Mouse (Mus musculus) adrenal gland, adult (tissue): ENCODE data around the gene Cd24a.

Source experiments
- DNase-seq, 2 experiments: peaks; one replicate each; pipeline ENCODE4 v3.0.0; 2022 to 2023; ENCODE audit warnings: low spot score in 1 of 2; ENCODE audit not compliant: inconsistent age in 2 of 2

The Cd24a gene

DNA sequence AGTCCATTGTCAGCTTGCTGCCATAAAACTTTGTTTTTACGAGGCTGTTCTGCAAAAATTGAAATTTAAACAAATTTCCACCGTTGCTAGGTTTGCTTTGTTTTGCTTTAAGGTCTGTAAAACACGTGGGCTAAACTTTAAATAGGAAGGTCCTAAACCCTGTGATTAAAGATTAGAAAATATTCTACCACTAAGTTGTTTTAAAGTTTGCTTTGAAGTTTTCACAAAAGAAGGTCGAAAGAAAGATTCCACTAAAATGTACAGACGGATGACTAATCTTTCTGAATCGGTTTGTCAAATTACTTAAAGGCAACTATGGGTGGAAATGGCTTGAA lies at the start of gene Cd24a:
Gene Cd24a (plus strand): TSS at position 288 of the 335 bp plus-strand sequence.
- DNase-seq: no peak

DNA sequence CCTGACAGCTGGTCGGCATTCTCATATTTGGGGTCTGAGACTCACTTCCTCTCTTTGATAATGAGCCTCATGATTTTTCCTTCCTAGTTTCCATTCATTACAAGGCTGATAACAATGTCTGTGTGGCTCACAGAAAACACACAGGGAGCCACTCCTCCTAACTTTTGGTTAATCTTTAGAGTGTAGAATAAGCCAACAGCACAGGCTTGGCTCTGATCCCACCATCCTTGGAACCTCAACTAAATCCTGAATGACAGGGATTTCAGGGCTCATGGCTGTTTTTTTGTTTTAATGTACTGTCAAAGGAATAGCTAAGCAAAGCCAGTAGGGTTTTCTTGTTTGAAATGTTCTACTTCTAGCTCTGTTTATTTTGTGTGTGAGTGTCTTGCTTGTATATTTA lies 43.7 kb upstream of the Cd24a start:
- no peak for DNase-seq

DNA sequence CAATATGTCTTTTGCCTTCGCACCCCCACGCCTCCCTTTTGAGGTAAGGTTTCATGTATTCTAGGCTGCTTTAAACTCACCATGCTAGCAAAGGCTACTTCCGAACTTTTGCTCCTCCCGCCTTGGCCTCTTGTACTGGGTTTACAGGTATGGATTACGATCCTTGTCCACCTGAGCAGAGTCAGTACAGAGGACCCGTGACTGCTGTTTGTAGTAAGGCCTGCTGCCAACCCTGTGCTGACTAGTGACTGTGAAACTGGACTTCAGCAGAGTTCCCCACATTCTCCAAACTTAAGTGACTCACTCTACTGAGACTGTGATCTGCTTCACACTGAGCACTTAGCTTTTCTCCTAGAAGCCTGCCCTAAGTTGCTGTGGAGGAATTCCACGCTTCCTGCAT lies 40.4 kb upstream of the Cd24a start:
- no peak for DNase-seq

DNA sequence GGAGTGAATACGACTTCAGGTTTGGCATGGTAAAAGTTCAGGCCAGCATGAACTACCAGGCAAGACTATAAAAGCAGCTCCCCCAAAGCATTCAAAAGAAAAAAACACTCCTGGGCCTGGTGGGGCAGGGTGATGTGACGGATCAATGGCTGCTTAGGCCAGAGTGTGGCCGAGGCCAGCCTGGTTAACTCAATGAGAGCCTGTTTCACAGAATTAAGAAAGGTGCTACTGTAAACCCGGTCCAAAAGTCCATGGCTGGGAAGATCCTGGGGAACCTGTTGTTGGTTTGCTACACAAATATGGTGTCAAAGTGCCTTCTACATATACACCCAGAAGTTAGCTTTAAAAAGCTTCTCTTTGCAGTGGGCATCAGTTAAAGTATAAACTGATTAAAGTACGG lies 39.3 kb upstream of the Cd24a start:
- DNase-seq: no peak

DNA sequence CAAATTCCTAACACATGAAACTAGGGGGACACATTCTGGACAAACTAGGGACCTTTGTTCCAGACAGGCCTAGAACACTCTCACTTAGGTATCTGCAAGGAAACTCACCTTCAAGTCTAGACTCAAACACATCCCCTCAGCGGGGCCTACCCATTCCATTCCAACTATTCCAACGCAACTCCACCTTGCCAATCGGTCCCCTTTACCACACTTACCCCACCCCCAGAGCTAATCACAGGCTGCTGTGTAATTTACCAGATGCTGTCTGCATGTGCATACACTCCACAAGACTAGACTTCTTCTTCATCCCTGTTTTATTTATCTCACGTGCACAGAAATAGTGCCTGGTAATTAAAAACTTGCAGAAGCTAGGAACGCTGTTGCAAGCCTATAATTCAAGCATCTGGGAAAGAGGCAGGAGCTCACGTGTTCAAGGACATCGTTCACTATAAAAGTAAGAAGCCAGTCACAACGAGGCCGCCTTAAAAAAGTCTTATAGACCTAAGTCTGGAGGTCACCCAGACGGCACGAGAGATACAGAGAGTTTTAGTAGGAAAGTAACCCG lies 38.3 kb upstream of the Cd24a start:
- DNase-seq: peak; percentile 17 to 51

DNA sequence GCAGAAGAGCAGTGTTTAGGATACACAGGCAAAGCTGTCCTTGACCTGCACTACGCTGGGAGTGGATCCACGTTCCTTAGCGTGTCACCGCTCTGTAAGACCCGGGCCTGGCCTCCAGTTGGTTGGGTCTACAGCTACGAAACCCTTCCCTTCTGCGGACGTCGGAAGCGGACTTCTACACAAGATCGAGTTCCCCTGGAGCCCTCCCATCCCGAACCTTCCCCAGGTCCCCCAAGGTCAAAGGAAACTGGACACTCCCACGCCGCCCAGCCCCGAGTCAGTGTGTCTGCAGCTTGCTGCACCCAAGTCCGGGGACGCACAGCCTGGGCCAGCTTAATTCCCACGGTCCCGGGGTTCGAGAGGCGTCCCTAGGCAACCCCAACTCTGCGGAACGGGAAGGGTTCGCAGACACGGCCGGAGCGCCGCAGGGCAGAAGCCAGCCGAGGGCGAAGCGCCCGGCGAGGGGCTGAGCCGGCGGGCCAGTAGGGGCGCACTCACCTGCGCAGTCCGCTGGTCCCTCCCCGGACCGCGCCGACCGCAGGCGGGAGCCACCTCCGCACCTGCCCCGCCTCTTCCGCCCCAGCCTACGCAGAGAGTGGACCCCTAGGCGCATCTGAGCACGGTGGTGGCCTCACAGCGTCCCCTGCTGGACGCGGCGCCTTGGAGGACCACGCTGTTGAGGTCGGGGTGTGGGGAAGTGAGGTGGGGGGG lies 37.5 kb upstream of the Cd24a start, which contains the start of gene 1700021F05Rik:
Gene 1700021F05Rik (minus strand): TSS at position 553 of the 711 bp plus-strand sequence.
- peak; percentile 96 to 97 for DNase-seq

DNA sequence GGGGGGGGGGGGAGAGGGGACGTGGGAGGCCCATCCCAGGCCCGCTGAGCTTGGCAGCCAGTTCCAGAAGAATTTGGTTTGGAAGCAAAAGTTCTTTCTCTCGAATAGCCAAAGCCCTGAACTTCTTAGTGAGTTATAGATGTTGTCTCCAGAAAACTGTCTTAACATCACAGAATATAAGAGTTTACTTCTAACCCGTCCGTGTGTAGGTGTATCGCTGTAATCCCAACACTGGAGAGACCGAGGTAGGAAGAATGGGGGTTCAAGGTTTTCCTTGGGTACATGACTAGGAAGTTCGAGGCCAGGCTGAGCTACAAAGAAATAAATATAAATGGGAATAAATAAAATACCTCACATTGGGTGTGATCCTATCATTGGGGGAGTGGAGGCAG lies 36.9 kb upstream of the Cd24a start:
- no peak for DNase-seq

DNA sequence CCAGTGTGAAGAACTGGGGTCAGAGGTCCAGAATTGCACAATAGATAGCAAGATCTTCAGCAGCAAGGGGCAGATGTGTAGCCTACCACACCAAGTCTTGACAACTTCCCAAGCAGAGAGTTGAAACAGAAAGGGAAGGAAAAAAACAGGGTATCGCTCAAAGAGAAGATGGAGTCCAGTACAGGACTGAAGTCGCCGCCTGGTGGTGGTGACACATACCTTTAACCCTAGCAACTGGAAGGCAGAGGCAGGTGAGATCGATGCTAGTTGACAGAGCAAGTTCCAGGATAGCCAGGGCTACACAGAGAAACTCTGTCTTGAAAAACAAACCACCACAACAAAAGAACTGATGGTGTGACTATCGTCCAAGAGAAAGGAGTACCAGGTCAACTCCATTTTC lies 28.7 kb upstream of the Cd24a start:
- DNase-seq: no peak

DNA sequence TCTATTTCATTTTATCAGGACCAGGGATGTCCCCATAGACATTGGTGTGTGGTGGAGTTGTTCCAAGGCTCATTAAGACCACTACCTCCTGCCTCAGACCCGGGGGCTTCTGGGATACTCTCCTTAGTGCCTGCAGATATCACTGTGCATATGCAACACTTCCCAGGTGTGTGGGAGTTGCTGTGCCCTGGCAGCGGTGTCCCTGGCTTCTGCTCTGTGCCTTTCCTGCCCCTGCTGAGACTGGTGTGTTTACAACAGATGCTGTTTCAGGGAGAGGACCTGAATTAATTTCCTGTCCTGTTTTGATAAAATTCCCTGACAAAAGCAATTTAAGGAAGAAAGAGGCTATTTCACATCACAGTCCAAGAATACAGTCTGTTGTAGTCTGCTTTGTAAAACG lies 27.2 kb upstream of the Cd24a start:
- DNase-seq: no peak

DNA sequence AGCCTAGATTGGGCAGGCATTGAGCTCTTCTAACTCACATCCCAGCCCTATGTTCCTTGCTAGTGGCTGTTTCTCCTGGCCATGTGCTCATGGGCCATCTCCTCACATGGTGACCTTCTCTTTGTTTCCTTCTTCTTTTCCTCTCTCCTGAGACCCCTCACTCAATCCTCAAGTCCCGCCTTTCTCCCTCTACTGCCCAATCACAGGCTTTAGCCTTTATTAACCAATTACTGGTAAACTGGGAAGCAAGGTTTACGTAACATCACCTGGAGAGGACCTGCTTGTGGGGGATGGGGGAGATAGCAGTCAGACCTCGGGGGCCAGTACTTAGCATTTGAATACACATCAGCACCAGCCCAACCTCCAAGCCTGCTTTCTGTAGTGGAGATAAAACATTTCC lies 26.7 kb upstream of the Cd24a start:
- no peak for DNase-seq

DNA sequence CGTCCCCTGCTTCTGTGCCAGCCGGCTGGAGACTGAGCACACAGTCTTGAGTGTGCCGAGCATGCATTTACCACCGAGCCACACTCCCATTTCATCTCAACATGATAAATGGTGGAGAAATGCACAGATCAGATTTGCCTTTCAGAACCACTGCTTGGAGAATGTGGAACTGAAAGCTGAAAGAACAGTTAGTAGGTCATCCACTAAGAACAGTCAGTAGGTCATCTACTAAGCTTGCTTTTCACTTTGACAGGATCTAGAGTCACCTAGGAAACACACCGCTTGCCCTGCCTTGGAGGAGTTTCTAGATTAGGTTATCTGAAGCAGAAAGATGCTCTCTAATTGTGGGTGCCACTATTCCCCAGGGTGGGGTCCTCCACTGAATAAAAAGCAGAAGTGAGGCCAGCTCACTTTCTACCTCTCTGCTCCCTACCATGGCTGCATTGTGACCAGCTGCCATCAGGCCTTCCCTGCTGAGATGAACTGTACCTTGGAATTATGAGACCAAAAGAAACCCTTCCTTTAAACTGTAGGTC lies 20.4 kb upstream of the Cd24a start:
- no peak for DNase-seq

DNA sequence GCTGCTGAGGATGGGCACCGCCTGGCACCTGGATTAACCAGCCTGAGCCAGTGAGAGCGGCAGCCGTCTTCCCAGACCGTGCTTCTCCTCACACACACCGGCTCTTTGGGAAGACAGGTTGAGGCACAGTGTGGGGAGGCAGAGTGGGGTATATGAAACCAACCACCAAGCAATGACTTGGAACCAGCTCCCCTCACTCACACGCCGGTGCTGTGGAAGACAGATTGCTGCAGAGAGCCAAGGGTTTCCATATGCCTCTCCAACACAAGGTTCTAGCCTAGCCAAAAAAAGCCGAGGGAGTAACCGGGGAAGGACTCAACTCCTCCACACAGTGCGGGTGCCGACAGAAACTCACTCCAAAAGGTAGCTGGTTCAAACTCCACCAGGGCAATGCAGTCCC lies 18.8 kb upstream of the Cd24a start:
- no peak for DNase-seq

DNA sequence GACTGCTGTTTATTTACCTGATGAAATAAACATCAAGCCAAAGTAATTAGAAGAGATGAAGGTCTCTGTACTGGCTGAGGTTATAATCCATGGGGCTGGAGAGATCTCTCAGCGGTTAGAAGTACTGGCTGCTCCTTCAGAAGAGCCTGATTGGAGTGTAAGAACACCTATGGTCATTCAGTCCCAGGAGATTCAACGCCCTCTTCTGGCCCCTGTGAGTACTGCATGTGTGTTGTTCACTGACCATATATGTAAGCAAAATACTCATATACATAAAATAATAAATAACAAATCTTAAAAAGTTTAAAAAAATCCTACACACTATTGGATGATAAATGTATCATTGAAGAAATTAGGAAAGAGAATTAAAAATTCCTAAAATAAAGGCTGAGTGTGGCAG lies 17.3 kb upstream of the Cd24a start:
- no peak for DNase-seq

DNA sequence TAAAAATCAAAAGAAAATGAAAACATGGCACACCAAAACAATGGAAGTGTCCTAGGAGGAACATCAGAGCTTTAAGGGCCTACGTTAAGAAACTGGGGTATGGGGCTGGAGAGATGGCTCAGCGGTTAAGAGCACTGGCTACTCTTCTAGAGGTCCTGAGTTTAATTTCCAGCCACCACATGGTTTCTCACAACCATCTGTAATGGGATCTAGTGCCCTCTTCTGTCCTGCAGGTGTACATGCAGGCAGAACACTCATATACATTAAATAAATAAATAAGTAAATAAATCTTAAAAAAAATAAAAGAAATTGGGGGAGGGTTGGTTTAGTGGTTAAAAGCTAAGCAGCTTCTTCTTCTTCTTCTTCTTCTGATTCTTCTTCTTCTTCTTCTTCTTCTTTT lies 16.8 kb upstream of the Cd24a start:
- DNase-seq: no peak

DNA sequence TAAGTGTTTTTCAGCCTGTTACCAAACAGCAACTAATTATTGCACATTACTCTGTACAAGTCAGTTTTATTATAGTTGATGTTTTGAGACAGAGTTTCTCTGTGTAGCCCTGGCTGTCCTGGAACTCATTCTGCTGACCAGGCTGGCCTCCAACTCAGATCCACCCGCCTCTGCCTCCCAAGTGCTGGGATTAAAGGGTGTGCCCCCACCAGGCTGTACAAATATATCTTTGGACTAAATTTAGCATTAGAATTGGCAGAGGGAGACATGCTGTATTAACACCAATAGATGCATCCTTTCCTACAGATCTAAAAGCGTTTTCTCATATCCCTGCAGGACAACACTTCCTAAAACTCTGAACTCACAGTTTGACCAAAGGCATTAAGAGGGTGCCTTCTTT lies 3.7 kb upstream of the Cd24a start:
- DNase-seq: no peak

DNA sequence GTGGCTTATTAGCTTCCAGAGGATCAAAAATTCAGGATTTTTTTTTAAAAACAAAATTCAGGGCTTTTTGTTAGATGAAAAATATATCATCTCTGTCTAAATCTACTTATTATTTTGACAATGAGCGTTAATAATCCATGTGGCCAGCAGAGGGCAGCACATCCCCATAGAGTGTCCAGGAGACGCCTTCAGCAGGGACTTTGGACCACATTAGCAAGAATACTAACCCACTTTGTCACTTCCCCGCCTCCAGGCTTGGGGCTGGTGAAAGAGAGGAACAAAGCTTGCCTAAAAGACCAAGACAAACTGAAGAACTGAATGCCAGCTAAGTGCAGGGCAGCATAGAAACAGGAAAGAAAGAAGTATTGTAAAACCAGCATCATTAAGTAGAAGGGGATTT lies 3.1 kb upstream of the Cd24a start:
- peak; percentile 73 to 93 for DNase-seq

DNA sequence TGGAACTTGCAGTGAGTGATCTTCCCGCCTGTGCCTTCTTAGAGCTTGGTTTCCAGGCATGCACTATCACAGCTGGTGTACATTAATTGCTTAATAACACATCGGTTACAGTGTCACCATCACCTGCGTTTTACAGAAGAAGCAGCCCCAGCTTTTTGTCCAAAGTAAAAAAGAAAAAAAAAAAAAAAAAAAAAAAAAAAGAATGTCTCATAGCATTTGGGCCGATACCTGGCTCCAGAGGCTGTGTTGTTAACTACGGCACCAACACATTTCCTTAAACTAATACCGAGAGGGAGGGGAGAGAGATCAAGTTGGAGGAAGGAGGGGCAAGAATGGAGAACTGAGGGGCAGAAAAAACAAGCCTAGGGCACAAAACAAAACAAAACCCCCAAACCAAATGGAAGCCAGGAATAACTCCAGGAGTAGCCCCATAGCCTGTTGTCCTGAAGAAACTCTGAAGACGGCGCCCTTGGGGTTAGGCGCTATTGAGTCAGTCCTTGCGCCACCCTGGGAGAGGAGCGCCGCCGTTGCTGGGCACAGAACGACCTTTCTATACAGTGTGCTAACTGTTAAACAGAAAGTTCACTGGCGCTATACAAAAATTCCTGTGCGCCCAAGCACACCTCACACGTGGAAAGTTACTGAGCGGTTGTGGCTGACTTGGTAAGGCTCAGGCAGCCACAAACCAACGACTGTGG lies 636 bp upstream of the Cd24a start:
- DNase-seq: peak; percentile 12 to 62

DNA sequence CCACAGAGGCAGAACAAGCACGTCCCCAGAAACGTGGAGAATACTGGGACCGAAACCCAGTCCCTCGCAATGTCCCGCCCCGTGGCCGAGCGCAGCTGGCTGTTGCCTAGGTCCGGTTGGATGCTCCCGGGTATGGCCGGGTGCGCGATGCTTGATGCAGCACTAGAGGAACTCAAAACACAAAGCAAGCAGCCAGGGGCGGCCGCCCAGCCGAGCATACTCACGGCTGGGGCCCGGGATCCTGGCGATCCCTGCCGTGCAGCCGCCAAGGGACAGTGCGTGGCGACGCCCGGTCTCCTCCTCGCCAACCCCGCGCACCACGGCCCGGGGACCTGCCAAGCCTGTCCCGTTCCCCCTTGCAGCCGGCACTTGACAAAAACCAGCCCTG lies 276 bp downstream of the Cd24a start:
- peak in 1 of 2 experiments; percentile 52 for DNase-seq

DNA sequence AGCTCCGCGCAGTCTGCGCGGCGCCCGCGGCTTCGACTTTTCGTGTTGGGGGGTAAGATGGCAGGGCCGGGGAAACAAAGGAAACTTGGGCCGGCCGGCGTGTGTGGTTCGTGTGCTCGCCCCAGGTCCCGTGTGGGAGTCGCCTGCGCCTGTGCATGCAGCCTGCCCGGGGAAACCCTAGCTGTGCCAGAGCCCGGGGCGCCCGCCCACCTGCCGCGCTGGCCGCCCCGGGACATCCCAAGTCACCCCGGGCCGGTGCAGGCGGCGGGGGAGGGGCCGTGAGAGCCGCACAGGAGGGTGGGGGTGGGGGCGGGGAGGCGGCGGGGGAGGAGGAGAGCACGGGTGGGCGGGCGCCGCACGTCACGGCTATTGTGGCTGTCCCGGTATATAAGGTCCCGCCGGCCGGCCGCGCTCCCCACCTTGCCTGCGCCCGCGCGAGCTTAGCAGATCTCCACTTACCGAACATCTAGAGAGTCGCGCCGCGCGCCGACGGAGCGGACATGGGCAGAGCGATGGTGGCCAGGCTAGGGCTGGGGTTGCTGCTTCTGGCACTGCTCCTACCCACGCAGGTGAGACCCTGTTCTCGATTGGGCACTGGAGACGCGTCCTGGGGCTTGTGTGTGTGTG lies 783 bp downstream of the Cd24a start:
- peak; percentile 65 to 82 for DNase-seq

DNA sequence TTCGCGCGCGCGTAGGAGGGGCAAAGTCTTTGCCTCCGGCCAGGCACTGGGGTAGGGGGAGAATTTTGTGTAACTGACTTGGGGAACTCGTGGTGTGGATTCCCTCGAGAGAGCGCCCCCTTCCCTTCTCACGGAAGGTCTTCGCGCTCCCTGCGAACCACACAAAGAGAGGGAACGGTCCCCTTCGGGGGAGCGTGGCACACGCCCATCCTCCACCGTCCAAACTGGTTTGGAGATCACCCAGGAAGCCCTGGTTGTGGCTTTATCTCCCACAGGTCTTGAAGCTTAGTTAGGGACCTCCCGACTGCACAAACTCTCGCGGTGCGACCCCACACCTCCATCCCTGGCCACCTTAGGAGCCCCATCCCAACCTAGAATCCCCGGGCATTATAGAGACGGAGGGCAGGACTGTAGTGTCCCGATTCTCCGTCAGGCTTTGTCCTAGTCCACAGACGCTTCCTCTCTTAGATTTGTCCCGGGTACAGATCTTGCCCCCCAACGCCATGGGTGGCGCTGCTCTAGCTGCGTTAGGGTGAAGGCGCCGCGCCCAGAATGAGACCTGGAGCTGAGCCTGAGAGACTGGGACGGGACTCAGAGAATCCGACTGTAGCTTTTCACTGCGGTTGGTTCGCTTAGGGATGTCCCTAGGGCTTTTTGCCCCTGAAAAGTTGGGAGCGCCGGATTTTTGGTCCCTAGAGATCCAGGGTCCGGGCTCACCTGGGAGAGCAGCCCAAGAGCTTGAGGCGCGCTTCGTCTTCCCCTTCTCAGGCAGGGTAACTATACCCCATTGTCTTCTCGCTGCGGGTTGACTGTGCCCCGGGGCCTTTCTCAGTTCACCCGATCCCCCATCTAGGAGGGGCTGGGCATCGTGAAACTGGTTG lies 1.5 kb downstream of the Cd24a start:
- peak; percentile 28 to 66 for DNase-seq

DNA sequence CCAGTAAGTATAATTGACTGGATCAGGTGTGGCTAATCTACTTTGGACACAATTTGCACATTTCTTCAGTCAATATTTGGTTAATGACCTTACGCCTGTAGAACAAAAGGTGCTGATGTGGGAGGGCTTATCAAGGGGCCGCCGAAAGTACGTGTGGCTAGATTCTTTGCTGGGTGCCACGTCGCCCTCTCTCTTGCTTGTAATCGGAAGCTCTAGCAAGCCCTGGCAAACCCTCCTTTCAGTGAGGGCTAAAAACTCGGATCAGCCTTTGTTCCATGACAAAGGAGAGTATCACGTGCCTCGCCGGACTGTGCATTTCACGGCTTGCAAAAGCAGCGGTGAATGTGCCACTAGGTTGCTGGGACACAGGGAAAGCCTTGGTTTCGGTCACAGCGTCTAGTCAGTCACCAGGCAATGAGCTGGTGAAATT lies 2.6 kb downstream of the Cd24a start:
- DNase-seq: peak; percentile 31 to 69
